Mouse (Mus musculus) liver, embryonic 14.5 days (tissue): Measurements from ENCODE around the gene Fam129a.

Experiments
- CTCF ChIP-seq: IDR thresholded peaks from 2 replicates; pipeline ENCODE4 v1.5.1; 2016; ENCODE audit warnings: antibody characterized with exemption, low read depth, control low read depth
- EP300 ChIP-seq: IDR thresholded peaks from 2 replicates; pipeline ENCODE4 v1.6.1; 2016; ENCODE audit warnings: antibody characterized with exemption, low read depth

DNA sequence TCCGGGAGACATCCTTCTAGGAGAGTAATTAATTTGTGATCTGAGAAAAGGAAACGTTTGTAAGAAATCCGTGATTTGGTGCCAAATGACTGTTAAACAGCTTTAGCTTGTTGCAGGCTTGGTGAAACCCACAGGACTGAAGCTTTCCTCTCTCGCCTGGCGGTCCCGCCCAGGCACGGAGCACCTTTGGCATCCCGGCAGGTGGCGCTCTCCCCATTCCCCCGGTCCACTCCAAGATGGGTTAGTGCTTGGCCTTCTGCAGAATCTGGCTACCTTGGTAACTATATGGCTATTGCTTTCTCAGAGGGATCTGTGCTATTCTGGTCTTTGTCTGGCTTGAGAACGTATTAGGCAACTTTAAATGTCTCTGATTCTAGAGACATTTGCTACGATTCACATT is 6.6 kb upstream of the Fam129a start:
- TF ChIP-seq CTCF (peak; percentile 92), EP300 (no peak)
